Mouse (Mus musculus) E14TG2a.4 (cell line): ENCODE data around the gene Reep6.
A peak's percentile ranks its signal among the peaks of the same experiment; 100 is the strongest.

ENCODE experiments used
- H3K27me3 ChIP-seq: 2 replicates; pipeline ENCODE4 v1.6.1; 2014; ENCODE audit warnings: low read length, control low read depth; ENCODE audit not compliant: insufficient read depth
- H3K36me3 ChIP-seq: 2 replicates; pipeline ENCODE4 v1.6.1; 2014; ENCODE audit warnings: low read length, control low read depth; ENCODE audit not compliant: insufficient read depth
- H3K4me1 ChIP-seq: replicated peaks from 2 replicates; pipeline ENCODE4 v1.6.1; 2014; ENCODE audit warnings: low read depth, low read length, control low read depth
- H3K4me3 ChIP-seq: replicated peaks from 2 replicates; pipeline ENCODE4 v1.5.1; 2014; ENCODE audit warnings: mild to moderate bottlenecking, low read length
- H3K9me3 ChIP-seq: 2 replicates; pipeline ENCODE4 v1.6.1; 2014; ENCODE audit warnings: low read length, control low read depth
- CTCF ChIP-seq: conservative IDR thresholded peaks from 2 replicates; pipeline ENCODE4 v1.5.1; 2014; ENCODE audit warnings: low read length
- NANOG ChIP-seq: IDR thresholded peaks from 2 replicates; pipeline ENCODE4 v1.6.1; 2014; ENCODE audit warnings: borderline replicate concordance, low read length, mixed read lengths
- POU5F1 ChIP-seq: IDR thresholded peaks from 2 replicates; pipeline ENCODE4 v1.6.1; 2014; ENCODE audit warnings: low read length, borderline replicate concordance

Reep6 gene

DNA sequence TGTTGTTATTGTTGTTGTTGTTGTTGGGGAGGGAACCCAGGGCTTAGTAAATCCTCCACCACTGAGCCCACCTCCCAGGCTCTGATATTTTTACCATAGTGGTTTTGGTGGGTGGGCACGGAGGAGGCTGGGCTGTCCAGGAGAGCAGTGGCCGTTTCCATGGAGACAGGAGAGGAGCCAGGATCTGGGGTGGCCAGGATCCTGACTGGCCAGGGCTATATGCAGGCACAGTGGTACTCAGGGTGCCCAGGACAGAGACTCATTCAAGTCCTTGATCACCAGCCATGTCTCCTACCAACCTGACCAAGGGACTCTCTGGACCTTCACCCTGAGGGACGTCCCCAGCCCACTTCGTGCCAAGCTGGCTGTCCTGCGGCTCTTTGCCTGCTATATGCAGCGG is 34.0 kb downstream of the Reep6 start:
- Histone ChIP-seq H3K4me3 (no peak overlapping the region), H3K4me1 (peaks cover 11% of the 10 kb centered on the region; the same call in 1 of the 2 replicates), H3K9me3 (peaks cover 3% of the 10 kb centered on the region; the same call in 1 of the 2 replicates), H3K27me3 (peaks cover 58% of the 10 kb centered on the region), H3K36me3 (no peaks in the 10 kb centered on the region)
- no peak for TF ChIP-seq CTCF
- TF ChIP-seq POU5F1, result no peak
- no peak for TF ChIP-seq NANOG

DNA sequence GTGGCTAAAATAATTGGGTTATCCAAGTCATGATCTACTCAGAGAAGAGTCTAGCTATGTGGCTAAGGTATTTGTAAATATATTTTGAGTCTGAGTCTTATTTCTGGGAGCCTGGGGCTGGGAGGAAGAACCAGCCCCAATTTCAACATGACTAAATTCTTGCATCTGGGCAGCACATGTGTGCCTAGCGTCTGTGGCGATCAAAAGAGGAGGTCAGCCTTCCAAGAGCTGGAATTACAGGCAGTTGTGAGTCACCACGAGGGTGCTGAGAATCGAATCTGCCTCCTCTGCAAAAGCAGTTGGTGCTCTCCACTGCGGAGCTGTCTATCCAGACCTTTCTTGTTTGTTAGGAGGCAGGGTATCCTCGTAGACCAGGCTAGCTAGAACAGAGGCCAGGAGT is 36.0 kb downstream of the Reep6 start:
- H3K36me3 ChIP-seq, result no peaks in the 10 kb centered on the region
- H3K4me3 ChIP-seq, result no peak overlapping the region
- H3K27me3 ChIP-seq, result peaks cover 51% of the 10 kb centered on the region
- peaks cover 23% of the 10 kb centered on the region; the same call in 1 of the 2 replicates for H3K4me1 ChIP-seq
- TF ChIP-seq CTCF, result no peak
- TF ChIP-seq NANOG, result no peak
- no peak for TF ChIP-seq POU5F1
- H3K9me3 ChIP-seq, result peaks cover 3% of the 10 kb centered on the region; the same call in 1 of the 2 replicates

- TF ChIP-seq CTCF, result no peak
- TF ChIP-seq NANOG, result no peak
- TF ChIP-seq POU5F1, result no peak
- Histone ChIP-seq H3K9me3 (peaks cover 3% of the 10 kb centered on the region; the same call in 1 of the 2 replicates), H3K4me1 (peaks cover 40% of the 10 kb centered on the region), H3K4me3 (no peak overlapping the region), H3K27me3 (peaks cover 54% of the 10 kb centered on the region), H3K36me3 (no peaks in the 10 kb centered on the region)
Observed at GRCm38 (mm10) chr10:80367954-80368353, 38.2 kb downstream of the Reep6 start.

DNA sequence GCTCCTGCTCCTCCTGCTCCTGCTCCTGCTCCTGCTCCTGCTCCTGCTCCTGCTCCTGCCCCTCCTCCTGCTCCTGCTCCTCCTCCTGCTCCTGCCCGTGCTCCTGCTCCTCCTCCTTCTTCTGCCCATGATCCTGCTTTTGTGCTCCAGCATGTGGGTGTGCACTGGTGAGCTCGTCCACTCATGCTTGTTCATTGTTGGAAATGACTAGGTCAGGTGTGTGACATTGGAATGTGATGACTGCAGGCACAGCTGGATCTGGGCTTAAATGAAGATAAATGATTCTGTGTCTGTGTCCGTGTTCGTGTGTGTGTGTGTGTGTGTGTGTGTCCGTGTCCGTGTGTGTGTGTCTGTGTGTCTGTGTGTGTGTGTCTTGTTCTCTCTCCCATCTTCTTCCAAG is 38.6 kb downstream of the Reep6 start:
- TF ChIP-seq POU5F1, result no peak
- TF ChIP-seq NANOG, result no peak
- no peak for TF ChIP-seq CTCF

DNA sequence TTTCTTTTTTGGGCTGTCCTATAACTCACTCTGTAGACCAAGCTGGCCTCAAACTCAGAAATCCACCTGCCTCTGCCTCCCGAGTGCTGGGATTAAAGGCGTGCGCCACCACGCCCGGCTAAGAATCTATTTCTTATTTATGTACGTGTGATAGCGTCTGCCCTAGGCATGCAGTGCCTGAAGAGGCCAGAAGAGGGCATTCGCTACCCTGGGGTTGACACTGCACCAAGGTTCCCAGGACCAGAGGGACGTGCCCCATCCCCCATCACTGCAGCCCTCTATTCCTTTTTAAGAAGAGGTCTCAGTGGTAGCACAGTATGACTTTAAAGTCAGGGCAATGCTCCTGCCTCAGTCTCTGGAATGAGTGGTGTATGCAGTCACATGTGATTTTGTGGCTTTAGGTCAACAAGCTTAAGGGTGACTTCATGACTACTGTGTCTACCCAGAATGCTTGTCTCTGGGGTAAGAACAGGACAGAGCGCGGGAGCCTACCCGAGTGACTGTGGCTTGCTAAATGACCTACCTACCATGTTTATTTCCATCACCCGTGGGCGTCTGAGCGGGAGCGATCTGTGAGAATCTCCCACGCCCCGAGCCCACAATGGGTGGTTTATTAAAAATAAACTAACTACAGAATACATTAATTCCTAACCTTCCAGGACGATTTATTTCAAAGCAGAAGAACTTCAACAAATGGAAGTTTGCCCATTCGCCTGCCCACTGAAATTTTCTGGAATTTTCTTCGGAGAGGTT is 40.4 kb downstream of the Reep6 start:
- Histone ChIP-seq H3K4me3 (no peak overlapping the region; the same call in 1 of the 2 replicates), H3K27me3 (peaks cover 42% of the 10 kb centered on the region)
- TF ChIP-seq CTCF, result peak; percentile 57
- TF ChIP-seq NANOG, result no peak
- no peak for TF ChIP-seq POU5F1

More for the DNA sequence above, 38.6 kb downstream of the Reep6 start:
- peaks cover 40% of the 10 kb centered on the region for H3K4me1 ChIP-seq
- H3K27me3 ChIP-seq, result peaks cover 56% of the 10 kb centered on the region
- peaks cover 3% of the 10 kb centered on the region; the same call in 1 of the 2 replicates for H3K9me3 ChIP-seq
- no peaks in the 10 kb centered on the region for H3K36me3 ChIP-seq
- H3K4me3 ChIP-seq, result no peak overlapping the region

GRCm38 (mm10) chr10:80371411-80371966 is 41.7 kb downstream of the Reep6 start:
- TF ChIP-seq NANOG (no peak), CTCF (no peak), POU5F1 (no peak)
- peaks cover 37% of the 10 kb centered on the region for H3K27me3 ChIP-seq

More for the DNA sequence above, 40.4 kb downstream of the Reep6 start:
- H3K36me3 ChIP-seq, result no peaks in the 10 kb centered on the region
- H3K9me3 ChIP-seq, result peaks cover 3% of the 10 kb centered on the region; the same call in 1 of the 2 replicates
- peaks cover 40% of the 10 kb centered on the region for H3K4me1 ChIP-seq

GRCm38 (mm10) chr10:80371983-80372382 is 42.2 kb downstream of the Reep6 start:
- TF ChIP-seq NANOG, result no peak
- no peak for TF ChIP-seq CTCF
- no peak for TF ChIP-seq POU5F1
- Histone ChIP-seq H3K4me1 (peaks cover 37% of the 10 kb centered on the region), H3K4me3 (0 out of 2 replicates have a peak overlapping the region, but pooled peaks have one; percentile 46), H3K36me3 (no peaks in the 10 kb centered on the region), H3K27me3 (peaks cover 37% of the 10 kb centered on the region), H3K9me3 (peaks cover 3% of the 10 kb centered on the region; the same call in 1 of the 2 replicates)

More at GRCm38 (mm10) chr10:80371411-80371966, 41.7 kb downstream of the Reep6 start:
- Histone ChIP-seq H3K36me3 (no peaks in the 10 kb centered on the region), H3K4me1 (peaks cover 40% of the 10 kb centered on the region), H3K9me3 (peaks cover 3% of the 10 kb centered on the region; the same call in 1 of the 2 replicates), H3K4me3 (peak overlapping the region; percentile 46)

DNA sequence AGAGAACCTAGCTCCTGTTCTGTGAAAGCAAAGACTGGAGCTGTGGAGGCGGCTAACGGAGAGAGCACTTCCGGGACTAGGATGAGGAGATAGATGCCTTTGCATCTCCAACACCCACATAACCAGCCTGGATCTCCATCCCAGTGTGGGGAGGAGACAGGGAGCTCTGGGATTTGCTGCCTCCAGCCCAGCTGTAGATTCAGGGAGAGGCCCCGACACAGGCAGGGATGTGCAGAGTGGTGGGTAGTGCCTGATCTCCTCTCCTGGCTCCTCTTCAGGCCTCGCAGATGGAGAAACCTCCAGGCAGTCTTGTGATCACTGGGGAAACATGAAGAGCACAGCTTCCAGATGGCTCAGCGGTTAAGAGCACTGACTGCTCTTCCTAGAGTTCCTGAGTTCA is 43.0 kb downstream of the Reep6 start:
- peaks cover 3% of the 10 kb centered on the region; the same call in 1 of the 2 replicates for H3K9me3 ChIP-seq
- no peak for TF ChIP-seq CTCF
- no peak for TF ChIP-seq NANOG
- TF ChIP-seq POU5F1, result no peak
- no peaks in the 10 kb centered on the region for H3K36me3 ChIP-seq
- peaks cover 30% of the 10 kb centered on the region for H3K27me3 ChIP-seq
- H3K4me3 ChIP-seq, result 0 out of 2 replicates have a peak overlapping the region, but pooled peaks have one; percentile 1
- peaks cover 33% of the 10 kb centered on the region for H3K4me1 ChIP-seq
